Mouse (Mus musculus) bone marrow, adult 2 months (tissue): ENCODE results near the gene Wwc1. TPM values are rescaled to one million over a fixed set of nuclear protein-coding genes. Genes with fewer than 3 reads are reported as not detected.

Experiments
- H3K27ac ChIP-seq: fragments of 200-500 bp; 2 replicates; pipeline ENCODE4 v1.5.1; 2012; ENCODE audit warnings: low read depth, mild to moderate bottlenecking, control low read depth, inconsistent platforms, low read length; ENCODE audit not compliant: control insufficient read depth, poor library complexity, insufficient read depth
- H3K4me1 ChIP-seq: fragments of 200-500 bp; 2 replicates; pipeline ENCODE4 v1.6.1; 2011; ENCODE audit warnings: low read length; ENCODE audit not compliant: control insufficient read depth, insufficient read depth
- H3K4me3 ChIP-seq: fragments of 200-500 bp; replicated peaks from 2 replicates; pipeline ENCODE3; 2011; ENCODE audit warnings: mild to moderate bottlenecking, low read depth, low read length, control low read depth; ENCODE audit not compliant: control insufficient read depth
- CTCF ChIP-seq: fragments of 200-500 bp; IDR thresholded peaks from 2 replicates; pipeline ENCODE4 v1.5.1; 2011; ENCODE audit warnings: low read length, control low read depth; ENCODE audit not compliant: control insufficient read depth, insufficient read depth
- POLR2A ChIP-seq: fragments of 200-500 bp; IDR thresholded peaks from 2 replicates; pipeline ENCODE4 v1.6.1; 2011; ENCODE audit warnings: low read depth, mild to moderate bottlenecking, control low read depth, low read length, borderline replicate concordance; ENCODE audit not compliant: control insufficient read depth
- WGBS: fragments of 180-500 bp; shearing (Covaris S2); methylation state at CpG from one replicate; pipeline ENCODE4 v1.1.7; 2018; 5-methylcytosine and 5-hydroxymethylcytosine counted together
- polyA plus RNA-seq: library from polyadenylated mRNA; stranded (reverse); fragments of >200 nt; gene quantifications from 2 replicates; pipeline ENCODE4 v1.2.4, GENCODE M21; 2011; ENCODE audit warnings: low replicate concordance; ENCODE audit not compliant: missing spikeins, insufficient read depth, insufficient read length

The Wwc1 gene
- polyA plus RNA-seq, 1 experiment, result 0.77 TPM

DNA sequence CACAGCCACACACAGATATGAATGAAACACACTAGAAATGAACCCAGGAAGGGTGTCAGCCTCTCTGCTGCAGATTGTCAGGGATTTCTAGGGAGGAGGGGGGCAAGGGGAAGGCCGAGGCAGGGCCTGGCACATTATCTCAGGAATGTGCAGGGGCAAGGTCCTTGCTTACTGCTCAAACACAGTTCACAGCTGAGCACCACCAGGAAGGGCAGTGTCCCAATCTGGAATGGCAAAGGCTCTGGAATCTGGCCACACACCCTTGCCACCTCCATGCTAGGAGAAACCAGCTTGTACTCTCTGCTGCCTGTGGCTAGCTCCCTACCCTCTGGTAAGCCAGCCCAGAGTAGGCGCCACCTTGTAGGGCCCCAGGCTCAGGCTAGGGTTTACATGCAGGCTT, 16.8 kb downstream of the Wwc1 start:
- Histone ChIP-seq H3K4me3 (no peak overlapping the region), H3K4me1 (no peaks in the 10 kb centered on the region), H3K27ac (no peak overlapping the region)
- WGBS, result 51% methylated on average over 2 of the region's 2 CpGs
- TF ChIP-seq CTCF (no peak), POLR2A (no peak)

DNA sequence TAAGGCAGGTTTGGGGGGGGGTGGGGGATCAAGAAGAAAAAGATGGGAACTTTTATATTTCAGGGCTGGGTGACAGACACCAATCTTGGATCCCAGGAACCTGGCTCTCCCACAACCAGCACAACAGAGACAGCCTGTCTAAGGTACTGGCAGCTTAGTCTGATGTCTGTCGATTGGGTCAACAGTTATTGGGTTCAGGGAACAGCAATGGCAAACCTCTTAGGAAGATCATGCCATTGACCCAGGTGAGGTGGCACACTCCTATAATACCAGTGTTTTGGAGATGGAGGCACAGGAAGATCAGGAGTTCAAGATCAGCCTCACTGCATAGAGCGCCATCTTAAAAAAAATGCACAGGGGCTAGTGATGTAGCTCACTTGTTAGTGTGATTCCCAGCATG, 17.9 kb downstream of the Wwc1 start:
- 81% methylated on average over 2 of the region's 2 CpGs for WGBS
- H3K4me3 ChIP-seq, result no peak overlapping the region
- no peaks in the 10 kb centered on the region for H3K4me1 ChIP-seq
- H3K27ac ChIP-seq, result no peak overlapping the region
- TF ChIP-seq POLR2A, result no peak
- TF ChIP-seq CTCF, result no peak

DNA sequence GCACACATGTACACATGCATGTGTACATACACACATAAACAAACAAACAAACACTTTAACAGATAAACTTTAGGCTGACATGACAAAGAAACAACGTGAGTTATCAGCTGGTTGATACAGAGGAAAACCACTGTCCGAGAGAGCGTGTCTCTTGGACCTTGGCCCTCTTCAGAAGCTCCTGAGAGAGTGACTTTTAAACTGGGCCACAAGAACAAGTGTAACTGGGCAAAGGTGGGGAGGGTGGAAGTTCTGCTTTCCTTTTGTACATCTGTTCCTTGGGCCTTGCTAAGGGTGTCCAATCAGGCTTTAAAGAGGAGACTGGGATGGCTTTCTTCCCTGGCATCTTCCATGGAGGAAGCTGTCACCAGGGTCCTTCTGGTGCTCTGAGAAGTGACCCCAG, 21.1 kb downstream of the Wwc1 start:
- TF ChIP-seq CTCF (no peak), POLR2A (no peak)
- no peaks in the 10 kb centered on the region for H3K4me1 ChIP-seq
- H3K27ac ChIP-seq, result no peak overlapping the region
- whole genome bisulfite sequencing, result 74% methylated on average over 3 of the region's 3 CpGs
- H3K4me3 ChIP-seq, result no peak overlapping the region

DNA sequence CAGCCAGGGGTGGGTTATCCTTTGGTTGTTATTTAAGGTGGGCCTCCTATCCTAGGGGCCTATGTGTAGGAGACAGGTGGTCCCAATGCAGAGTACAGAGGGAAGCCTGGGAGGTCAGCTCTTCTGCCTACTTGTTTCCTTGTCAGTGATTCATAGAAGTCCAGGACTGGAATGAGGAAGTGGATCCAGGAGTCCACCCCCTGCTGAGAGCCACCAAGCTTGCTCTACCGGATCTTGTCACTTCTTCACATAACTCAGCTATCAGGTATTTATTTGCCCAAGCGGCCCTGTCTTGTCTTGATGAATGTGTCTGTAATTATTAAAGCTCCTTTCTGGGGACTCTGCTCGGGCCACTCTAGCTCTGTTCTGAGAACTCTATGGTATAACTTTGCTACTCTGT, 24.8 kb downstream of the Wwc1 start:
- no peaks in the 10 kb centered on the region for H3K4me1 ChIP-seq
- H3K27ac ChIP-seq, result no peak overlapping the region
- WGBS, result 57% methylated on average over 3 of the region's 3 CpGs
- H3K4me3 ChIP-seq, result no peak overlapping the region
- TF ChIP-seq POLR2A (no peak), CTCF (no peak)

DNA sequence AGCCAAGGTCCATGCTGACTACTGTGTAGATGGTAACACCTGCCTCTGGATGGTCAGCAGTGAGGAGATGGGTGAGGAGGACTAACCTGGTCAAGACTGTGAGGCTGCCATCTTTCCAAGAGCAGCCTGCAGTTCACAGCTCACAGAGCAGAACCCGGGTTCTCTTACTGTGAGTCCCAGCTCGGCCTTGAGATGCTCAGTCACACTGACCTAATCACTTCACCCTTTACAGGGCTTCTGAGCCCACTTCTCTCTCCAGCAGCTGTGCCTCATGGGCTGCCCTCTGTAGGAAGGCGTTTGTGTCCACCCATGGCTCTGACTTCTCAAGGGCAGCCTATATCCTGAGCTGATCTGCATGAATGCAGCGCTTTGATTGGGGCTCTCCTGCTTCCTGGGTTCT, 27.1 kb downstream of the Wwc1 start:
- Histone ChIP-seq H3K4me3 (no peak overlapping the region), H3K4me1 (no peaks in the 10 kb centered on the region), H3K27ac (no peak overlapping the region)
- 69% methylated on average over 4 of the region's 4 CpGs for WGBS
- TF ChIP-seq CTCF, result no peak
- TF ChIP-seq POLR2A, result no peak

DNA sequence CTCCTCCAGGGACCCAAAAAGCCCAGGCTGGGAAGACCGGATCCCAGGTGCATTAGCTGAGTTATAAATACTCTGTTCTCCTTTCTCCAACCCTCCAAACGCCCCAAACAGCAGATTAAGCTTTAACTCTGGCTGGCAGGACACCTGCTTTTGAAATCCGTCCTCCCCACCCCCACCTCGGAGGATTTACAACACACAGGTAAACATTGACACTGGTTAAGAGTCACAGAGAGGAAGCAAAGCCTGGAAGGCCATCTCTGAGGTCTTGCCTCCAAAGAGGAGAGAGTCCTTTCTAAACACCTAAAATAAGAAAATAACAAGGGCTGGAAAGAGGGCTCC, 28.6 kb downstream of the Wwc1 start:
- WGBS, result 64% methylated on average over 4 of the region's 4 CpGs
- H3K27ac ChIP-seq, result no peak overlapping the region
- TF ChIP-seq POLR2A (no peak), CTCF (no peak)
- H3K4me1 ChIP-seq, result no peaks in the 10 kb centered on the region
- no peak overlapping the region for H3K4me3 ChIP-seq

DNA sequence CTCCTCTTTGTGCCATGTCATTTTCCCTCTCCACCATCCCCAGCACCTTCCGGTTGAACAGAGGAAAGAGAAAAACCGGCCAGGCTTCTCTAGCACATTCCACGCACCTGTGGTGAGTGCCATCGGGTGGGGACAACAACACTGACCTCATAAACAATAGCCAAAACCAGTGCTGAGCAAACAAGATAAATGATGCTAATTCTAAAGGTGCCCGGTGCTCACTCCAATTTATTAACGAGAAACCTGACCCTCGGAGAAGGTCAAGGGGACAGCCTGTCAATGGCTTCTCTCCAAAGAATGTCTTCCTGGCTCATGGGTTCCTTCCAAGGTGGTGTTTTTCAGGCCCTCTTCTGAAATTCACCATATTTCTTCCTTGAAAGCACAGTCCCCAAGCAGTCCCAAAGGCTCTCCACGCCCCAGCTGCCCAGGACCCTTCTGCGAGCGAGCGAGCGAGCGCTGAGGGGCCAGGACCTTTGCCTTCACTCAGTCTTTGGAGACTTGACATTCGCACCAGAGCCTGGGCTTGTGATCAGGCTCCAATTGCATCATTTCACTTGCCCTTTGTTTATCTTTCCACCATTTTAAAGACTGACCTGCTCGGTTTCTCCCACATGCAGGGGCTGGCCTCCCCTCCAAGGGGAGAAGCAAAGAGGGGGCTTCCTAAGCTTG, 29.1 kb downstream of the Wwc1 start:
- WGBS, result 82% methylated on average over 15 of the region's 15 CpGs
- Histone ChIP-seq H3K4me1 (no peaks in the 10 kb centered on the region), H3K27ac (no peak overlapping the region), H3K4me3 (no peak overlapping the region)
- TF ChIP-seq POLR2A, result no peak
- TF ChIP-seq CTCF, result no peak

DNA sequence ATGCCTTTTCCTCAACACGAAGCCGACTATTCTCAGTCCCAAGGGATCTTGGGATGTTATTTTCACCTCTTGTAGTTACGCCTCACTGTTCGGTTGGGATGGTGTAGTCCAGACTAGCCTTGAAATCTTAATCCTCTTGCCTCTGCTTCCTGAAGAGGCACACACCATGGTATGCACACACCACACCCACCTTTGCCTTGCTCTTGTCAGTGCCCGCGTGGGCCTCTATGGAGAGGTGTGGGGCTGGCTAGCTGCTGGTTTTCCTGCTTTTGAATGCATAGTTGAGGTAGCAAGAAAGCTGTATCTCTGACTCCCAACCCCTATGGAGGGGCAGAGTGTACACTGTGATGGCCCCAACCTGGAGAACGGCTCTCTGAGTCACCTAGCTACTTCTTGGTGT, 29.9 kb downstream of the Wwc1 start:
- TF ChIP-seq CTCF, result no peak
- TF ChIP-seq POLR2A, result no peak
- WGBS, result 80% methylated on average over 7 of the region's 7 CpGs
- no peak overlapping the region for H3K27ac ChIP-seq
- H3K4me3 ChIP-seq, result no peak overlapping the region
- H3K4me1 ChIP-seq, result no peaks in the 10 kb centered on the region

DNA sequence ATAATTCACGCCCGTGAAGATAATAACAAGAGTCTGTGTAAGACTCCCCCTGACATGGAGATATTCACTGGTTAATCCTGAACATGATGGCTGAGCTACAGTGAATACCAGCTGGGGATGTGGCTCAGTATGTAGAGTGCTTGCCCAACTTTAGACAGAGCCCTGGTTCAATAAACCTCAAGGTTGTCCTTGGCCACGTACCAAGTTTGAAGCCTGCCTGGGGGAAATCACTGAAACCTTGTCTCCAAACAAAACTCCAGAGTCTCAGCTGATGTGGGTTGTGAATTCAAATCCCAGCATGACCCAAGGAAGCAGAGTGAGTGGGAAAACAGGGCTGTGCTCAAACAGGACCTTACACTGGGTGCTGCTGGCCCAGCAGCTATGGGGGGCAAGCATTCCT, 30.3 kb downstream of the Wwc1 start:
- TF ChIP-seq POLR2A, result no peak
- no peak for TF ChIP-seq CTCF
- WGBS, result 85% methylated on average over 3 of the region's 3 CpGs
- Histone ChIP-seq H3K4me3 (no peak overlapping the region), H3K4me1 (no peaks in the 10 kb centered on the region), H3K27ac (no peak overlapping the region)
